Mouse (Mus musculus): ENCODE results near the gene Ifih1.

Gene Ifih1

GRCm38 (mm10) chr2:62549659-62550058, 96.4 kb downstream of the Ifih1 start:
- no peak for DNase-seq (ENCODE audit: low read depth, low spot score)

- DNase-seq (ENCODE audit: low read depth, low spot score): no peak
These were observed 96.9 kb downstream of the Ifih1 start for GRCm38 (mm10) chr2:62549131-62549530.

- DNase-seq (ENCODE audit: low read depth, low spot score): no peak
These were observed 98.0 kb downstream of the Ifih1 start for GRCm38 (mm10) chr2:62548104-62548503.
